ENCODE assay signal across 8 mouse cellular contexts in genomic region chr11:50174111-50174729, GRCm38 (mm10). TPM values are rescaled to one million over a fixed set of nuclear protein-coding genes. Genes with fewer than 3 reads are reported as not detected.
DNase-seq lines count a peak whose midpoint lies in the region; ATAC-seq and TF ChIP-seq lines count a peak whose summit lies in the region.
"Not testable (repeated sequence)": the region's sequence is repeated elsewhere in the genome, so short reads cannot be mapped to it uniquely, and the experiment has no call there.

Gene Mrnip, plus strand, starts transcription at chr11:50174444.

- not testable (repeated sequence) for TF ChIP-seq CTCF in ES-Bruce4 (IDR thresholded peaks at IDR 0.05; ENCODE audit: low read depth, low read length)

- H3K4me1 ChIP-seq in ES-Bruce4 (ENCODE audit: control insufficient read depth, insufficient read depth, low read length); hindbrain, embryonic 14.5 days (replicated peaks; ENCODE audit: control insufficient read depth, insufficient read depth, low read length); midbrain, embryonic 11.5 days (ENCODE audit: control insufficient read depth, insufficient read depth, low read length); stomach, embryonic 14.5 days (ENCODE audit: control insufficient read depth, insufficient read depth, low read length): not testable (repeated sequence)
- peaks cover 33% of the 10 kb centered on the region for H3K4me1 ChIP-seq in liver, embryonic 12.5 days

- H3K36me3 ChIP-seq in ES-Bruce4 (ENCODE audit: control insufficient read depth, insufficient read depth, low read length, poor library complexity, severe bottlenecking); midbrain, embryonic 11.5 days (ENCODE audit: control insufficient read depth, insufficient read depth, low read length): not testable (repeated sequence)
- H3K36me3 ChIP-seq in hindbrain, embryonic 14.5 days (replicated peaks; ENCODE audit: control insufficient read depth, insufficient read depth) = peaks cover 55% of the 10 kb centered on the region
- peaks cover 48% of the 10 kb centered on the region for H3K36me3 ChIP-seq in liver, embryonic 12.5 days
- H3K36me3 ChIP-seq in stomach, embryonic 14.5 days (ENCODE audit: control insufficient read depth, insufficient read depth, low read length) = peaks cover 17% of the 10 kb centered on the region

- peak; percentile 15; the same call in 1 of the 2 replicates for ATAC-seq in frontal cortex, adult (ENCODE audit: low TSS enrichment)
- ATAC-seq in hindbrain, embryonic 14.5 days (ENCODE audit: low FRiP score) = peak; percentile 46
- not testable (repeated sequence) for ATAC-seq in liver, embryonic 12.5 days; midbrain, embryonic 11.5 days (ENCODE audit: low FRiP score)
- ATAC-seq in stomach, embryonic 14.5 days (ENCODE audit: insufficient number of reproducible peaks, insufficient read depth, low FRiP score, low read depth) = peak; percentile 16; the same call in 1 of the 2 replicates

- not testable (repeated sequence) for TF ChIP-seq EP300 in ES-Bruce4 (IDR thresholded peaks at IDR 0.05; ENCODE audit: insufficient read depth, low read depth, low read length)

- not testable (repeated sequence) for TF ChIP-seq POLR2A in ES-Bruce4 (IDR thresholded peaks at IDR 0.05; ENCODE audit: insufficient read depth, low read length)

- peak within 1 kb of the TSS; percentile 54 for H3K4me2 ChIP-seq in hindbrain, embryonic 14.5 days (replicated peaks)
- H3K4me2 ChIP-seq in liver, embryonic 12.5 days = peak within 1 kb of the TSS; percentile 82
- H3K4me2 ChIP-seq in midbrain, embryonic 11.5 days = peak within 1 kb of the TSS; percentile 67
- peak within 1 kb of the TSS; percentile 91 for H3K4me2 ChIP-seq in stomach, embryonic 14.5 days (replicated peaks; ENCODE audit: low read depth, low read length)

- not testable (repeated sequence) for H3K27ac ChIP-seq in ES-Bruce4 (ENCODE audit: insufficient read depth, low read length); midbrain, embryonic 11.5 days (ENCODE audit: low read depth, low read length)
- peak within 1 kb of the TSS; percentile 82 for H3K27ac ChIP-seq in hindbrain, embryonic 14.5 days
- peak within 1 kb of the TSS; percentile 86 for H3K27ac ChIP-seq in liver, embryonic 12.5 days
- H3K27ac ChIP-seq in stomach, embryonic 14.5 days (ENCODE audit: low read length) = peak within 1 kb of the TSS; percentile 10; the same call in 1 of the 2 replicates

- H3K4me3 ChIP-seq in ES-Bruce4 (ENCODE audit: low read depth, low read length) = peak within 1 kb of the TSS; percentile 92
- peak within 1 kb of the TSS; percentile 72 for H3K4me3 ChIP-seq in hindbrain, embryonic 14.5 days (replicated peaks; ENCODE audit: low read length)
- H3K4me3 ChIP-seq in liver, embryonic 12.5 days = peak within 1 kb of the TSS; percentile 72
- peak within 1 kb of the TSS; percentile 47 for H3K4me3 ChIP-seq in midbrain, embryonic 11.5 days (ENCODE audit: low read depth, low read length)
- peak within 1 kb of the TSS; percentile 75 for H3K4me3 ChIP-seq in stomach, embryonic 14.5 days (ENCODE audit: low read depth, low read length)

- not testable (repeated sequence) for H3K27me3 ChIP-seq in ES-Bruce4 (ENCODE audit: control insufficient read depth, insufficient read depth, low read length, poor library complexity, severe bottlenecking); hindbrain, embryonic 14.5 days (ENCODE audit: control insufficient read depth, insufficient read depth, low read length); liver, embryonic 12.5 days (replicated peaks); midbrain, embryonic 11.5 days (ENCODE audit: control insufficient read depth, insufficient read depth, low read length); stomach, embryonic 14.5 days (ENCODE audit: control insufficient read depth, insufficient read depth, low read length)

- not testable (repeated sequence) for H3K9me3 ChIP-seq in ES-Bruce4 (replicated peaks; ENCODE audit: control insufficient read depth, insufficient read depth, low read length, poor library complexity, severe bottlenecking); hindbrain, embryonic 14.5 days (ENCODE audit: control insufficient read depth, low read length); liver, embryonic 12.5 days (replicated peaks); midbrain, embryonic 11.5 days (ENCODE audit: control insufficient read depth, low read length); stomach, embryonic 14.5 days (ENCODE audit: control insufficient read depth, low read depth, low read length)

- peak within 1 kb of the TSS; percentile 53 for H3K9ac ChIP-seq in ES-Bruce4 (ENCODE audit: low read depth, poor library complexity, severe bottlenecking)
- peak within 1 kb of the TSS; percentile 88 for H3K9ac ChIP-seq in hindbrain, embryonic 14.5 days
- H3K9ac ChIP-seq in liver, embryonic 12.5 days = peak within 1 kb of the TSS; percentile 79
- peak within 1 kb of the TSS; percentile 73 for H3K9ac ChIP-seq in midbrain, embryonic 11.5 days (ENCODE audit: low read length)
- H3K9ac ChIP-seq in stomach, embryonic 14.5 days (replicated peaks; ENCODE audit: low read depth, low read length) = peak within 1 kb of the TSS; percentile 71

- DNase-seq in embryo, embryonic 10 days (ENCODE audit: low spot score) = peak; percentile 25
- DNase-seq in hindbrain, embryonic 14.5 days (ENCODE audit: low spot score); midbrain, embryonic 11.5 days (ENCODE audit: low spot score, missing footprints): not testable (repeated sequence)
- peak in 1 of 2 experiments; percentile 92 for DNase-seq in layer of hippocampus, postnatal 14 days (ENCODE audit: low spot score in 2 of 2)

- WGBS in hindbrain, embryonic 14.5 days = 5% methylated on average over 19 of the region's 19 CpGs
- WGBS in liver, embryonic 12.5 days (ENCODE audit: insufficient replicate concordance) = 5% methylated on average over 19 of the region's 19 CpGs
- 1% methylated on average over 18 of the region's 19 CpGs for WGBS in midbrain, embryonic 11.5 days
- WGBS in stomach, embryonic 14.5 days = 4% methylated on average over 19 of the region's 19 CpGs

RNA-seq across cellular contexts. Expression of gene Mrnip, which starts in this region (rescaled TPM):
- polyA plus RNA-seq in ES-Bruce4 (2011; ENCODE audit: insufficient read depth, insufficient read length, low read depth, missing spikeins) = 11.0 and 12.8 TPM in 2 replicates
- polyA plus RNA-seq in hindbrain, embryonic 14.5 days (2014; fragmentation: Nextera tagmentation; extraction: Ambion mirVana) = 34.4 and 37.7 TPM in 2 replicates
- total RNA-seq in layer of hippocampus, postnatal 14 days (2021) = 10 to 100 TPM; 15.3 to 17.7 TPM
- polyA plus RNA-seq in liver, embryonic 12.5 days (2016; fragmentation: Nextera tagmentation; extraction: Ambion mirVana) = 8.6 and 8.7 TPM in 2 replicates
- polyA plus RNA-seq in midbrain, embryonic 11.5 days (2014; fragmentation: Nextera tagmentation; extraction: Ambion mirVana) = 20.0 and 22.8 TPM in 2 replicates
- polyA plus RNA-seq in stomach, embryonic 14.5 days (2014; fragmentation: Nextera tagmentation; extraction: Ambion mirVana) = 15.5 and 17.3 TPM in 2 replicates
